7 mouse cellular contexts compared by ENCODE assay signal in the genomic region with DNA sequence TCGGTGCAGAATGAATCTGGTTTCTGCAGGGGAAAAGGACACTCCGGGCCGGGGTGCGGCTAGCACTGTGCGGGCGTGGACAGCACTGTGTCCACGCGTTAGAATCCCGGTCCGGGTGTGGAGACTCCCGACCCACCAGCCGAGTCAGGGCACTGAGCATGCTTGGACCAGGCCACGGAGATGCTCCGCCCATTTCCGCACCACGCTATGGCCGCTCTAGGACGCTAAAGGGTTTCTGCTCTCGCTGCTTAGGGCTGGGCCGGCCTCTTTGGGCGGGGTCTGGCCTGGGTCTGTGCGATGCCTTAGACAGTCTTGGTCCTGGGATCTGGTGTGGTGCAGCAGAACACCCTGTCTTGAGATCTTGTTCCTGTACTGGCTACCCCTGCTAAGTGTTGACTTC. TPM values are rescaled to one million over a fixed set of nuclear protein-coding genes. Genes with fewer than 3 reads are reported as not detected.
A peak's percentile ranks its signal among the peaks of the same experiment; 100 is the strongest.
DNase-seq lines count a peak whose midpoint lies in the region; ATAC-seq lines count a peak whose summit lies in the region.

No protein-coding gene starts in this region.

- H3K4me3 ChIP-seq in intestine, embryonic 16.5 days (ENCODE audit: low read length): peak overlapping the region; percentile 73
- H3K4me3 ChIP-seq in midbrain, embryonic 10.5 days: peak overlapping the region; percentile 81

- H3K27me3 ChIP-seq in intestine, embryonic 16.5 days (replicated peaks; ENCODE audit: control insufficient read depth, insufficient read depth, low read length): no peaks in the 10 kb centered on the region
- no peaks in the 10 kb centered on the region for H3K27me3 ChIP-seq in midbrain, embryonic 10.5 days (ENCODE audit: low read depth, poor library complexity, severe bottlenecking)

- H3K9ac ChIP-seq in intestine, embryonic 16.5 days (ENCODE audit: low read depth, low read length): peak overlapping the region; percentile 83

- DNase-seq in adrenal gland, adult 8-10 months: peak; percentile 82
- DNase-seq in embryo, embryonic 11.5 days (ENCODE audit: low read depth, low spot score): peak; percentile 80
- DNase-seq in gastrocnemius, postnatal 36 days: peak; percentile 76 to 85
- peak; percentile 82 to 84 for DNase-seq in left cerebral cortex, postnatal 36 days (ENCODE audit: low spot score in 2 of 2)
- peak; percentile 89 for DNase-seq in midbrain, embryonic 10.5 days (ENCODE audit: low spot score)
- peak; percentile 76 for DNase-seq in skeletal muscle tissue, adult 2 months (ENCODE audit: low read depth, low spot score)

- ATAC-seq in intestine, embryonic 16.5 days: peak; percentile 100

- H3K4me1 ChIP-seq in intestine, embryonic 16.5 days (ENCODE audit: control insufficient read depth, insufficient read depth, low read length): no peaks in the 10 kb centered on the region
- peaks cover 11% of the 10 kb centered on the region for H3K4me1 ChIP-seq in midbrain, embryonic 10.5 days

- H3K4me2 ChIP-seq in intestine, embryonic 16.5 days (ENCODE audit: low read depth, low read length): peak overlapping the region; percentile 63

- H3K27ac ChIP-seq in intestine, embryonic 16.5 days (ENCODE audit: low read length): peak overlapping the region; percentile 71; the same call in 1 of the 2 replicates
- peak overlapping the region; percentile 93 for H3K27ac ChIP-seq in midbrain, embryonic 10.5 days (replicated peaks)

- 0% methylated on average over 22 of the region's 22 CpGs for WGBS in intestine, embryonic 16.5 days
- 0% methylated on average over 22 of the region's 22 CpGs for WGBS in midbrain, embryonic 10.5 days

- intact Hi-C loops in gastrocnemius, postnatal 36 days (cut with DNase I): no loop called here
- intact Hi-C loops in left cerebral cortex, postnatal 36 days (cut with DNase I): loop anchor here (1.0 kb wide), 1 partner anchor 14 kb away; the partner anchor contains the start of genes A930002H24Rik and Fer

- H3K9me3 ChIP-seq in intestine, embryonic 16.5 days (ENCODE audit: control insufficient read depth, low read length): no peaks in the 10 kb centered on the region
- no peaks in the 10 kb centered on the region for H3K9me3 ChIP-seq in midbrain, embryonic 10.5 days (replicated peaks)

- H3K36me3 ChIP-seq in intestine, embryonic 16.5 days (ENCODE audit: control insufficient read depth, insufficient read depth, low read length): no peaks in the 10 kb centered on the region
- no peaks in the 10 kb centered on the region for H3K36me3 ChIP-seq in midbrain, embryonic 10.5 days

RNA-seq across cellular contexts. Expression of gene Fer, which starts 13.3 kb away (rescaled TPM):
- total RNA-seq in adrenal gland, adult 8-10 months (2022): 10 to 100 TPM; 19.0 to 25.4 (median 21.1) TPM
- 10 to 100 TPM; 10.0 to 10.3 TPM for total RNA-seq in gastrocnemius, postnatal 36 days (2021)
- 20.7 and 20.9 TPM in 2 replicates for polyA plus RNA-seq in intestine, embryonic 16.5 days (2015; fragmentation: Nextera tagmentation; extraction: Ambion mirVana)
- 10 to 100 TPM; 28.5 to 30.6 TPM for total RNA-seq in left cerebral cortex, postnatal 36 days (2021)
- polyA plus RNA-seq in midbrain, embryonic 10.5 days (2016; fragmentation: Nextera tagmentation; extraction: Ambion mirVana): 28.5 and 30.9 TPM in 2 replicates

RNA-seq across cellular contexts. Expression of gene A930002H24Rik, which starts 14.0 kb away (rescaled TPM):
- 1 to 10 TPM in 1 of 4 experiments, not detected in 3; 2.4 TPM for total RNA-seq in adrenal gland, adult 8-10 months (2022)
- total RNA-seq in gastrocnemius, postnatal 36 days (2021): not detected
- 2.0 and 2.9 TPM in 2 replicates for polyA plus RNA-seq in intestine, embryonic 16.5 days (2015; fragmentation: Nextera tagmentation; extraction: Ambion mirVana)
- total RNA-seq in left cerebral cortex, postnatal 36 days (2021): under 1 TPM in 1 of 2 experiments, not detected in 1; 0.74 TPM
- polyA plus RNA-seq in midbrain, embryonic 10.5 days (2016; fragmentation: Nextera tagmentation; extraction: Ambion mirVana): 1.7 and 2.2 TPM in 2 replicates

Comparison
In these comparisons a context has a peak if more than half of its experiments do, and no peak if none do; other contexts are left out.
1. Peak in every context shown above with its lines: DNase-seq, ATAC-seq, H3K4me3 ChIP-seq and H3K27ac ChIP-seq.